In genomic region chr11:97802495-97802894, GRCm38 (mm10) we compare ENCODE assay signal across 7 mouse cellular contexts. TPM values are rescaled to one million over a fixed set of nuclear protein-coding genes. Genes with fewer than 3 reads are reported as not detected.
DNase-seq lines count a peak whose midpoint lies in the region; ATAC-seq and TF ChIP-seq lines count a peak whose summit lies in the region.

No protein-coding gene starts in this region.

- H3K9ac ChIP-seq in kidney, postnatal 0 days (ENCODE audit: low read depth, low read length): no peak overlapping the region
- no peak overlapping the region for H3K9ac ChIP-seq in intestine, embryonic 16.5 days (ENCODE audit: low read depth, low read length)
- H3K9ac ChIP-seq in neural tube, embryonic 14.5 days (replicated peaks; ENCODE audit: low read depth, low read length): no peak overlapping the region

- TF ChIP-seq POLR2A in embryonic fibroblast, embryonic 13.5 days (IDR thresholded peaks at IDR 0.05; ENCODE audit: low read depth, low read length): no peak

- H3K27ac ChIP-seq in kidney, postnatal 0 days: 0 out of 2 replicates have a peak overlapping the region, but pooled peaks have one; percentile 93
- peak overlapping the region; percentile 81; the same call in 1 of the 2 replicates for H3K27ac ChIP-seq in embryonic fibroblast, embryonic 13.5 days (ENCODE audit: insufficient read depth, low read length)
- H3K27ac ChIP-seq in intestine, embryonic 16.5 days (ENCODE audit: low read length): peak overlapping the region; percentile 95
- H3K27ac ChIP-seq in neural tube, embryonic 14.5 days (ENCODE audit: low read depth, low read length): no peak overlapping the region

- H3K4me3 ChIP-seq in kidney, postnatal 0 days (replicated peaks; ENCODE audit: low read depth, low read length): no peak overlapping the region
- H3K4me3 ChIP-seq in embryonic fibroblast, embryonic 13.5 days (ENCODE audit: insufficient read depth, low read length): peak overlapping the region; percentile 90
- peak overlapping the region; percentile 68 for H3K4me3 ChIP-seq in intestine, embryonic 16.5 days (ENCODE audit: low read length)
- no peak overlapping the region for H3K4me3 ChIP-seq in neural tube, embryonic 14.5 days (ENCODE audit: low read depth, low read length)

- no peak for TF ChIP-seq CTCF in kidney, postnatal 0 days (IDR thresholded peaks at IDR 0.05; ENCODE audit: low read depth)
- no peak for TF ChIP-seq CTCF in embryonic fibroblast, embryonic 13.5 days (IDR thresholded peaks at IDR 0.05; ENCODE audit: borderline replicate concordance, insufficient read depth, low read length)

- no peak for ATAC-seq in kidney, postnatal 0 days (replicated peaks; ENCODE audit: low FRiP score, low read depth)
- no peak for ATAC-seq in intestine, embryonic 16.5 days
- no peak for ATAC-seq in neural tube, embryonic 14.5 days (ENCODE audit: low read depth)

- 42% methylated on average over 4 of the region's 6 CpGs for WGBS in kidney, postnatal 0 days
- WGBS in intestine, embryonic 16.5 days: 33% methylated on average over 6 of the region's 6 CpGs
- WGBS in neural tube, embryonic 14.5 days: 51% methylated on average over 6 of the region's 6 CpGs

- intact Hi-C loops in gastrocnemius, postnatal 14 days (cut with DNase I; ENCODE audit: low total_unique reads): no loop called here

- no peaks in the 10 kb centered on the region for H3K36me3 ChIP-seq in kidney, postnatal 0 days (ENCODE audit: insufficient read depth, low read length)
- no peaks in the 10 kb centered on the region for H3K36me3 ChIP-seq in intestine, embryonic 16.5 days (ENCODE audit: control insufficient read depth, insufficient read depth, low read length)
- no peaks in the 10 kb centered on the region for H3K36me3 ChIP-seq in neural tube, embryonic 14.5 days (ENCODE audit: control insufficient read depth, insufficient read depth, low read length)

- peaks cover 47% of the 10 kb centered on the region for H3K4me1 ChIP-seq in kidney, postnatal 0 days (replicated peaks; ENCODE audit: insufficient read depth, low read length)
- peaks cover 30% of the 10 kb centered on the region for H3K4me1 ChIP-seq in embryonic fibroblast, embryonic 13.5 days (ENCODE audit: control insufficient read depth, insufficient read depth, low read length)
- peaks cover 71% of the 10 kb centered on the region for H3K4me1 ChIP-seq in intestine, embryonic 16.5 days (ENCODE audit: control insufficient read depth, insufficient read depth, low read length)
- peaks cover 48% of the 10 kb centered on the region for H3K4me1 ChIP-seq in neural tube, embryonic 14.5 days (ENCODE audit: control insufficient read depth, insufficient read depth, low read length)

- H3K27me3 ChIP-seq in kidney, postnatal 0 days (ENCODE audit: insufficient read depth, low read length): no peaks in the 10 kb centered on the region
- H3K27me3 ChIP-seq in intestine, embryonic 16.5 days (replicated peaks; ENCODE audit: control insufficient read depth, insufficient read depth, low read length): no peaks in the 10 kb centered on the region
- no peaks in the 10 kb centered on the region; the same call in 1 of the 2 replicates for H3K27me3 ChIP-seq in neural tube, embryonic 14.5 days (ENCODE audit: control insufficient read depth, insufficient read depth, low read length)

- no peaks in the 10 kb centered on the region for H3K9me3 ChIP-seq in kidney, postnatal 0 days (replicated peaks; ENCODE audit: low read length)
- H3K9me3 ChIP-seq in intestine, embryonic 16.5 days (ENCODE audit: control insufficient read depth, low read length): no peaks in the 10 kb centered on the region
- no peaks in the 10 kb centered on the region for H3K9me3 ChIP-seq in neural tube, embryonic 14.5 days (ENCODE audit: control insufficient read depth, low read length)

- no peak for DNase-seq in kidney, postnatal 0 days (ENCODE audit: low spot score)
- no peak for DNase-seq in kidney, adult 18-20 months
- DNase-seq in gastrocnemius, postnatal 14 days: no peak
- no peak for DNase-seq in thymus, postnatal 0 days (ENCODE audit: low spot score)

- H3K4me2 ChIP-seq in kidney, postnatal 0 days (ENCODE audit: low read length): peak overlapping the region; percentile 81; the same call in 1 of the 2 replicates
- H3K4me2 ChIP-seq in intestine, embryonic 16.5 days (ENCODE audit: low read depth, low read length): peak overlapping the region; percentile 77
- peak overlapping the region; percentile 90; the same call in 1 of the 2 replicates for H3K4me2 ChIP-seq in neural tube, embryonic 14.5 days (ENCODE audit: low read depth, low read length)

RNA-seq across cellular contexts. Expression of gene Lasp1, which starts 3.7 kb away (rescaled TPM):
- polyA plus RNA-seq in kidney, postnatal 0 days (2015; fragmentation: Nextera tagmentation; extraction: Ambion mirVana): 87.7 and 96.4 TPM in 2 replicates
- 243 and 284 TPM in 2 replicates for polyA plus RNA-seq in embryonic fibroblast, embryonic 13.5 days (2011; ENCODE audit: insufficient read length, low read depth, missing spikeins)
- polyA plus RNA-seq in intestine, embryonic 16.5 days (2015; fragmentation: Nextera tagmentation; extraction: Ambion mirVana): 141 and 148 TPM in 2 replicates
- 82.9 and 99.8 TPM in 2 replicates for polyA plus RNA-seq in neural tube, embryonic 14.5 days (2014; fragmentation: Nextera tagmentation; extraction: Ambion mirVana)
- total RNA-seq in gastrocnemius, postnatal 14 days (2021): 10 to 100 TPM; 29.9 to 39.5 TPM
- 98.7 and 108 TPM in 2 replicates for polyA plus RNA-seq in thymus, postnatal 0 days (2015; fragmentation: Nextera tagmentation; extraction: Ambion mirVana)

RNA-seq across cellular contexts. Expression of gene Rpl23, which starts 20.3 kb away (rescaled TPM):
- 716 and 863 TPM in 2 replicates for polyA plus RNA-seq in kidney, postnatal 0 days (2015; fragmentation: Nextera tagmentation; extraction: Ambion mirVana)
- polyA plus RNA-seq in embryonic fibroblast, embryonic 13.5 days (2011; ENCODE audit: insufficient read length, low read depth, missing spikeins): 548 and 603 TPM in 2 replicates
- 466 and 491 TPM in 2 replicates for polyA plus RNA-seq in intestine, embryonic 16.5 days (2015; fragmentation: Nextera tagmentation; extraction: Ambion mirVana)
- polyA plus RNA-seq in neural tube, embryonic 14.5 days (2014; fragmentation: Nextera tagmentation; extraction: Ambion mirVana): 347 and 366 TPM in 2 replicates
- 100 to 1,000 TPM; 607 to 676 TPM for total RNA-seq in gastrocnemius, postnatal 14 days (2021)
- 766 and 768 TPM in 2 replicates for polyA plus RNA-seq in thymus, postnatal 0 days (2015; fragmentation: Nextera tagmentation; extraction: Ambion mirVana)

RNA-seq across cellular contexts. Expression of gene 1700001P01Rik, which starts 26.8 kb away (rescaled TPM):
- not detected in 2 replicates for polyA plus RNA-seq in kidney, postnatal 0 days (2015; fragmentation: Nextera tagmentation; extraction: Ambion mirVana)
- polyA plus RNA-seq in embryonic fibroblast, embryonic 13.5 days (2011; ENCODE audit: insufficient read length, low read depth, missing spikeins): not detected in 2 replicates
- not detected in 2 replicates for polyA plus RNA-seq in intestine, embryonic 16.5 days (2015; fragmentation: Nextera tagmentation; extraction: Ambion mirVana)
- polyA plus RNA-seq in neural tube, embryonic 14.5 days (2014; fragmentation: Nextera tagmentation; extraction: Ambion mirVana): 0.36 TPM in 1 of 2 replicates, not detected in the other
- total RNA-seq in gastrocnemius, postnatal 14 days (2021): not detected
- 0.44 TPM in 1 of 2 replicates, not detected in the other for polyA plus RNA-seq in thymus, postnatal 0 days (2015; fragmentation: Nextera tagmentation; extraction: Ambion mirVana)

RNA-seq across cellular contexts. Expression of gene Cwc25, which starts 36.1 kb away (rescaled TPM):
- polyA plus RNA-seq in kidney, postnatal 0 days (2015; fragmentation: Nextera tagmentation; extraction: Ambion mirVana): 13.9 and 14.8 TPM in 2 replicates
- 14.0 and 16.4 TPM in 2 replicates for polyA plus RNA-seq in embryonic fibroblast, embryonic 13.5 days (2011; ENCODE audit: insufficient read length, low read depth, missing spikeins)
- polyA plus RNA-seq in intestine, embryonic 16.5 days (2015; fragmentation: Nextera tagmentation; extraction: Ambion mirVana): 11.1 and 11.9 TPM in 2 replicates
- polyA plus RNA-seq in neural tube, embryonic 14.5 days (2014; fragmentation: Nextera tagmentation; extraction: Ambion mirVana): 13.8 and 13.9 TPM in 2 replicates
- 1 to 10 TPM; 6.0 to 6.7 TPM for total RNA-seq in gastrocnemius, postnatal 14 days (2021)
- polyA plus RNA-seq in thymus, postnatal 0 days (2015; fragmentation: Nextera tagmentation; extraction: Ambion mirVana): 17.7 and 18.5 TPM in 2 replicates

RNA-seq across cellular contexts. Expression of gene B230217C12Rik, which starts 38.1 kb away (rescaled TPM):
- 5.1 and 5.6 TPM in 2 replicates for polyA plus RNA-seq in kidney, postnatal 0 days (2015; fragmentation: Nextera tagmentation; extraction: Ambion mirVana)
- 4.8 and 7.2 TPM in 2 replicates for polyA plus RNA-seq in embryonic fibroblast, embryonic 13.5 days (2011; ENCODE audit: insufficient read length, low read depth, missing spikeins)
- polyA plus RNA-seq in intestine, embryonic 16.5 days (2015; fragmentation: Nextera tagmentation; extraction: Ambion mirVana): 4.1 TPM in 2 replicates
- polyA plus RNA-seq in neural tube, embryonic 14.5 days (2014; fragmentation: Nextera tagmentation; extraction: Ambion mirVana): 39.8 and 53.5 TPM in 2 replicates
- total RNA-seq in gastrocnemius, postnatal 14 days (2021): 1 to 10 TPM in 1 of 2 experiments, under 1 TPM in 1; 0.84 to 1.5 TPM
- 4.5 and 5.0 TPM in 2 replicates for polyA plus RNA-seq in thymus, postnatal 0 days (2015; fragmentation: Nextera tagmentation; extraction: Ambion mirVana)

Comparison
In these comparisons a context has a peak if more than half of its experiments do, and no peak if none do; other contexts are left out.
1. H3K4me3 ChIP-seq: peak in embryonic fibroblast, embryonic 13.5 days (single experiment) and intestine, embryonic 16.5 days (single experiment); none in kidney, postnatal 0 days (single experiment) and neural tube, embryonic 14.5 days (single experiment).
2. Peak in every context shown above with its lines, with median percentiles within 50 percentile points of each other: H3K4me2 ChIP-seq.